Mouse (Mus musculus): ENCODE measurements around the gene Mrpl4. TPM values are rescaled to one million over a fixed set of nuclear protein-coding genes. Genes with fewer than 3 reads are reported as not detected.
"Not testable (repeated sequence)": the region's sequence is repeated elsewhere in the genome, so short reads cannot be mapped to it uniquely, and the experiment has no call there.

The Mrpl4 gene
- total RNA-seq, 2 experiments from 2014 or later = 63.8 to 64.6 TPM

- Histone ChIP-seq H3K27ac (no peak overlapping the region), H3K4me3 (no peak overlapping the region)
- DNase-seq (ENCODE audit: low spot score in 2 of 2) = no peak
- TF ChIP-seq CTCF (conservative IDR thresholded peaks at IDR 0.05) = no peak
Measured at GRCm38 (mm10) chr9:20993165-20993898, 9.2 kb upstream of the Mrpl4 start.

GRCm38 (mm10) chr9:20995069-20995468, 7.5 kb upstream of the Mrpl4 start:
- TF ChIP-seq CTCF (conservative IDR thresholded peaks at IDR 0.05) = no peak
- DNase-seq (ENCODE audit: low spot score in 2 of 2) = no peak
- Histone ChIP-seq H3K27ac (no peak overlapping the region), H3K4me3 (no peak overlapping the region)

DNA sequence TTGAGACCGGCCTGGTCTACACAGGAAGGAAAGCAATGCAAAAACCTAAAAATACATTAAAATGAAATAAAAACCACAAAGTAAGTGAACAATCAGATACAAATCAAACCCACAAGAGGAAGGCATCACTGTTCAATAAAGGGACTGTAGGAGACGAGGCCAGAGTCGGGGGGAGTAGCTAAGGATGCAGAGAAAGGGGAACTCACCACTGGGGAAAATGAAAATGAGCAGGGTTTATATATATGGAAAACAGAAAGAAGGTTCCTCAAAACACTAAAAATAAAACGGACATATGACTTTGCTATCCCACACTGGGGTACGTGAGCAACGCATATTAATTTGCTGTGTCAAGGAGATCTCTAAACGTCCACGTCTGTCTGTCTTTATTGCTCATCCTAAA, 5.5 kb upstream of the Mrpl4 start:
- no peak for DNase-seq (ENCODE audit: low spot score in 2 of 2)
- no peak overlapping the region for H3K4me3 ChIP-seq
- no peak overlapping the region for H3K27ac ChIP-seq
- TF ChIP-seq CTCF (conservative IDR thresholded peaks at IDR 0.05) = no peak

GRCm38 (mm10) chr9:20998337-20998736, 4.2 kb upstream of the Mrpl4 start:
- not testable (repeated sequence) for H3K4me3 ChIP-seq; H3K27ac ChIP-seq; DNase-seq (ENCODE audit: low spot score in 2 of 2)
- peak; percentile 75 for TF ChIP-seq CTCF (conservative IDR thresholded peaks at IDR 0.05)

DNA sequence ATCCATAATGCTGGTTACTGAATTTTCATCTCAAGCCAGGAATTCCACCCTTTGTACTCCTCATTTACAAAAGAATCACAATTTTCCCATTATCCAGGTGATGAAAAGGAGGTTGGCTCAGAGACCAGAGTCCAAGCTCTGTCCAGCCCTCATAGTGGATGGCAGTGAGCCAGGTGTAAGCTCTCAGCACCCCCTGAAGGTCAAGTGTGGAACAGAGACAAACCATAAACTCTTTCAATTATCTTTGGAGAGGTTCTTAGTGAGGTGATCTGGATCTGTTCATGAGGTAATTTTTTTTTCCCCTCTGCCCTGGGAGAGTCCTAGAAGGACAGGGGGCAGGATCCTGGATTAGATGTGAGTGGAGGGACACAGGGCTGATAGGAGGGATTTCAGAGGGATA, 1.7 kb upstream of the Mrpl4 start:
- TF ChIP-seq CTCF (conservative IDR thresholded peaks at IDR 0.05) = peak; percentile 59
- H3K4me3 ChIP-seq = no peak overlapping the region

GRCm38 (mm10) chr9:21001651-21002200, 812 bp upstream of the Mrpl4 start:
- H3K27ac ChIP-seq = no peak overlapping the region; the same call in 1 of the 2 replicates

More for the DNA sequence above, 1.7 kb upstream of the Mrpl4 start:
- DNase-seq (ENCODE audit: low spot score in 2 of 2) = no peak
- no peak overlapping the region for H3K27ac ChIP-seq

GRCm38 (mm10) chr9:21002270-21002626, 290 bp upstream of the Mrpl4 start:
- no peak for TF ChIP-seq CTCF (conservative IDR thresholded peaks at IDR 0.05)
- Histone ChIP-seq H3K4me3 (peak overlapping the region; percentile 74), H3K27ac (peak overlapping the region; percentile 94)
- DNase-seq (ENCODE audit: low spot score in 2 of 2) = no peak

More at GRCm38 (mm10) chr9:21001651-21002200, 812 bp upstream of the Mrpl4 start:
- TF ChIP-seq CTCF (conservative IDR thresholded peaks at IDR 0.05) = no peak
- DNase-seq (ENCODE audit: low spot score in 2 of 2) = no peak
- H3K4me3 ChIP-seq = peak overlapping the region; percentile 74; the same call in 1 of the 2 replicates

GRCm38 (mm10) chr9:21007313-21007952, 4.9 kb downstream of the Mrpl4 start:
- no peak for DNase-seq (ENCODE audit: low spot score in 2 of 2)

DNA sequence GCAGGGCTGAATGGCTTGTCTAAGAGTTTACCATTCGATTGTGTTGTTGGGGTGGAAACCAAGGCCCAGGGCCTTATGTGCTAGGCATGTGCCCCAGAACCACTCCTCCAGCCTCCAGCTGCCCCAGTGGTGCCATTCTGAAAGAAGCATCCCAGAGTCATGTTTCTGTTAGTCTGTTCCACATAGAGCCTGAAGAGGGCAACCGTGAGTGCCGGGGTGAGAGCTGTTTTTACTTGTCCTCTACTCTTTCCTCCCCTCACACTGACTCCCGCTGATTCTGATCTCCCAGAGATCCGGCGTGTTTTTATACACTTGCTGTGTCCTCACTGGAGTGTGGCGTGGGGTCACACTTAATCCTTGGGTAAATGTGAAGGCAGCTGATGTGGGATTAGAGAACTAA, 5.5 kb downstream of the Mrpl4 start:
- DNase-seq (ENCODE audit: low spot score in 2 of 2) = no peak
- peak; percentile 61 for TF ChIP-seq CTCF (conservative IDR thresholded peaks at IDR 0.05)
- Histone ChIP-seq H3K27ac (no peak overlapping the region), H3K4me3 (no peak overlapping the region)

More at GRCm38 (mm10) chr9:21007313-21007952, 4.9 kb downstream of the Mrpl4 start:
- no peak for TF ChIP-seq CTCF (conservative IDR thresholded peaks at IDR 0.05)
- no peak overlapping the region for H3K27ac ChIP-seq
- H3K4me3 ChIP-seq = no peak overlapping the region

GRCm38 (mm10) chr9:21010362-21010761, 7.8 kb downstream of the Mrpl4 start:
- DNase-seq (ENCODE audit: low spot score in 2 of 2) = no peak
- no peak overlapping the region for H3K4me3 ChIP-seq
- TF ChIP-seq CTCF (conservative IDR thresholded peaks at IDR 0.05) = no peak
- H3K27ac ChIP-seq = no peak overlapping the region

DNA sequence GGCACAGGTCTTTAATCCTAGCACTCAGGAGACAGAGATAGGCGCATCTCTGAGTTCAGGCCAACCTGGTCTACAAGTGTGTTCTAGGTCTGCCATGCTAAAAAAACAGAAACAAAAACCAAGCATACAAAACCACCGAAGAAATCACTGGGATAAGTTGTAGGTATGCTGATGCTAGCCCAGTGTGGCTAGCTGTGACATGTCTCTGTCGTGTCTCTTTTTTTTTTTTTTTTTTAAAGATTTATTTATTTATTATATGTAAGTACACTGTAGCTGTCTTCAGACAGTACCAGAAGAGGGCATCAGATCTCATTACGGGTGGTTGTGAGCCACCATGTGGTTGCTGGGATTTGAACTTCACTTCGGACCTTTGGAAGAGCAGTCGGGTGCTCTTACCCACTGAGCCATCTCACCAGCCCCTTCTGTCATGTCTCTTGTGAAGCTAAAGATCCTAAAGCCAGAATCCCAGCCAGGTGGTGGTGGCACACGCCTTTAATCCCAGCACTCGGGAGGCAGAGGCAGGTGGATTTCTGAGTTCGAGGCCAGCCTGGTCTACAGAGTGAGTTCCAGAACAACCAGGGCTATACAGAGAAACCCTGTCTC, 8.5 kb downstream of the Mrpl4 start:
- DNase-seq (ENCODE audit: low spot score in 2 of 2); H3K4me3 ChIP-seq; H3K27ac ChIP-seq: not testable (repeated sequence)
- TF ChIP-seq CTCF (conservative IDR thresholded peaks at IDR 0.05) = peak; percentile 19; the same call in 1 of the 2 replicates

DNA sequence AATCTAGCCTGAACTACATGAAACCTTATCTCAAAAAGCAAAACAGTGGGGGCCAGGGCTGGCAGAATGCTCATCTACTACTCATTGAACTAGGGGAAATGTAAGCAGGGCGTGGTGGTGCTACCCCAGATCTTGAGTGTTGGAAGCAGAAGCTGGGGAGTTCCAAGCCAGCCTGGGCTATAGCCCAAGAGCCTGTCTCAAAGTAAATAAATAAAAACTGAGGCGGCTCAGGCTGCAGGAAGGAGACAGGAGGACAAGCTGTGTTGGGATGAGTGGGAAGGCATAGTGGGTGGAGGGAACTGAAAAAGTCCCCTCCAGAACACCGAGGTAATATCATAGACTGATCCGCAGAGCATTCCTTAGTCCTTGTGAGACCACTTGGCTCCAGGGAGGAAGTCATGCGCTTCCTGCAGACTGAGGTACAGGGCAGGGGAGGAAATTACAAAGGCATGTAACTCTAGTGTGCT, 9.3 kb downstream of the Mrpl4 start:
- Histone ChIP-seq H3K4me3 (no peak overlapping the region), H3K27ac (peak overlapping the region; percentile 46; the same call in 1 of the 2 replicates)
- DNase-seq (ENCODE audit: low spot score in 2 of 2) = no peak
- TF ChIP-seq CTCF (conservative IDR thresholded peaks at IDR 0.05) = no peak

GRCm38 (mm10) chr9:21012368-21012767, 9.8 kb downstream of the Mrpl4 start:
- H3K27ac ChIP-seq = peak overlapping the region; percentile 46; the same call in 1 of the 2 replicates
- no peak overlapping the region for H3K4me3 ChIP-seq
- TF ChIP-seq CTCF (conservative IDR thresholded peaks at IDR 0.05) = peak; percentile 38
- DNase-seq (ENCODE audit: low spot score in 2 of 2) = no peak
